Mouse (Mus musculus) urinary bladder, postnatal 14 days (tissue): Measurements from ENCODE around the gene Fam131c.

Experiments used
- DNase-seq: peaks from one replicate; pipeline ENCODE4 v3.0.0; 2021; ENCODE audit warnings: low spot score

Gene Fam131c

DNA sequence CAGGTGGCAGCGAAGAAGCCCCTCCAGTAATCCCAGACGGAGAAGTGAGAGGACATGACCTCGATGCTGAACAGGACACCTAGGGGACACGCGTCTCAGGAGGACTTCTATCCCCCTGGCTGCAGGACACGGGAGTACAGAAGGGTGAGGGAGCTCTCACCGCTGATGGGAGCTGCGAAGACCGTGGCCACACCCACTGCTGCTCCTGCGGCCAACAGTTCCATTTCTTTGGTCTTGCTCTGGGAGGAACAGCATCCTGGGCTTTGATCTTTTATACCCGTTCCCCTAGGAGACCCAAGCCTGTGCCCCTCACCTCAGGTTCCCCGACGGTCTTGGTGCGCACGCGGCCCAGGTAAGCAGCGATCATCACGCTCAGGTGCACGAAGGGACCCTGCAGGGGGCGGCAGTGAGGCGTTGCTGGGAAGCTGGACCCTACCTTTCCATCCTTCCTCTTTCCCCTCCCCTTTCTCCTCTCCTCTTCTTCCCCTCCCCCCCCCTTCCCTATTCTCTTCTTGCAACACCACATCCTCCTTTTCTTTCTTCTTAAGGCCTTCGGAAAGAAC lies 43.5 kb downstream of the Fam131c start:
- DNase-seq: no peak

DNA sequence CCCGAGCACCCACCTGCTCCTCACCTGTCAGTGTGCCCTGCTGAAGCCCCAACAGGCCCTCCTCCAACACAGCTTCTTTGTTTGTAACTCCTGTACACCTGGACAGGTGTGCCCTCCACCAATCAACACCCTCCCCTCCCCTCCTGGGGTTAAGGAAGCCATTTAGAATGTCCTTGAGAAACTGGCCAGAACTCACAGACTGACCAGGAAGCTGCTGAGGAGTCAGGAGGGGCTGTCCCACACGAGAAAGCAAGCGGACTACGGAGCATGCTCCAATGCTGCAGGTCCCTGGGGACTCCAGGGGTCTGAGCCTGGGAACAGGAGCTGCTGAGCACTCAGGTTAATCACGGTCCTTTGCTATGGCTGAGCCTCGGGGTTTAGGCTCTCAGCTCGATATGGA lies 47.9 kb downstream of the Fam131c start, which contains the start of gene Clcnkb:
Gene Clcnkb (minus strand): TSS at position 91 of the 400 bp plus-strand sequence.
- DNase-seq: no peak

GRCm38 (mm10) chr4:141419398-141420191 lies 51.6 kb downstream of the Fam131c start:
- DNase-seq: no peak

- no peak for DNase-seq
Observed at GRCm38 (mm10) chr4:141420192-141420829, 52.3 kb downstream of the Fam131c start, which contains the start of gene Hspb7. Hspb7 (plus strand) TSS chr4:141420779.

DNA sequence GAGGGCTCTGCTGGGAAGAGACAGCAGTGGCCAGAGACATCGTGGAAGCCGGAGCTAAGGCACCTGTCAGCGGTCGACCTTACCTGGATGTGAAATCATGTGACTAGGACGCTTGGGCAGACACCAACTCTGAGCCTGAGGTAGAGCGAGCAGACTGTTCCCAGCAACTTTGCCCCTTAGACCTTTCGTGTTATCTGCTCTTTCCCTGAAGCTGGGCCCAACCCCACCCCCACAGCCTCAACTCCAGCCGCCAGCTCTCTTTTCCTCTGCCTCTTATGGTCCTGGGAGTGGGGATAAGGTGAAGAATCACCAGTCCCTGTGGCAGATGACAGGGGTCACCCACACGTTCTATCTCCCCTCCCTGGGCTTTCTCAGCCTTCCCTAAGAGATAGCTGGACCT lies 52.9 kb downstream of the Fam131c start:
- DNase-seq: no peak

DNA sequence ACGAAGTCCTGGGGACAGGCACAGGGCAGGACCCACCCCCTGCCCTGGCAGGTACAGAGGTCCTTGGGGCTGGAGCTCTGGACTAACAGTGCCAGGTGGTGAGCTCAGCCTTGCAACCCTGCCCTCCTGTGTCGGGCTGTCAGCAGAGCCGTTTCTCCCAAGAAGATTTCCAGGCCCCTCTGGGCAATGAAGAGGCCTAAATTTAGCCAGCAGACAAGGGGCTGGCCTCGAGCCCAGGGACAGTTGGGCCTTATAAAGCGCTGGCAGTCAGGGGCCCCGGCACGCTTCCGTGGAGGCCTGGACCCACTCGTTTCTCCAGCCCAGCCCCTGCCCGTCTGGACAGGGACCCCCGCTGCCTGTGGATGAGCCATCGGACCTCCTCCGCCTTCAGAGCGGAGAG lies 53.4 kb downstream of the Fam131c start:
- peak; percentile 71 for DNase-seq

GRCm38 (mm10) chr4:141422841-141423240 lies 54.8 kb downstream of the Fam131c start:
- no peak for DNase-seq

DNA sequence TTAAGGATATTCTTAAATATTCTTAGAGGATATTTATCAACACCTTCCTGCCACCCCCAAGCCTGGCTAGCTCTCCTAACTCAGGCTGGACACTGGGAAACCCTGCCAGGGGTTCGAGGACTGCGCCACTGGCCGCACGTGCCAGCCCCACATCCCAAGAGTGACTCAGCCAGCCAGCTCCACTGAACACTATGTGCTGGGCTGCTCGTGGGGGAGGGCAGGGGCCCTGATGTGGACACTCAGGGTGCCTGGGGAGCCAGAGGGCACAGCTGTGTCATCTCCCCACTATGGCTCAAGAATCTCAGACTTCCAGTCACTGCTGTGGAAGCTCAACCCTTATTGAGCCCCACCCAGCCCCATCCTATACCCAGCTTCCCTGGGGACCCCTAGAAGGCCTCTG lies 55.3 kb downstream of the Fam131c start:
- peak; percentile 43 for DNase-seq

DNA sequence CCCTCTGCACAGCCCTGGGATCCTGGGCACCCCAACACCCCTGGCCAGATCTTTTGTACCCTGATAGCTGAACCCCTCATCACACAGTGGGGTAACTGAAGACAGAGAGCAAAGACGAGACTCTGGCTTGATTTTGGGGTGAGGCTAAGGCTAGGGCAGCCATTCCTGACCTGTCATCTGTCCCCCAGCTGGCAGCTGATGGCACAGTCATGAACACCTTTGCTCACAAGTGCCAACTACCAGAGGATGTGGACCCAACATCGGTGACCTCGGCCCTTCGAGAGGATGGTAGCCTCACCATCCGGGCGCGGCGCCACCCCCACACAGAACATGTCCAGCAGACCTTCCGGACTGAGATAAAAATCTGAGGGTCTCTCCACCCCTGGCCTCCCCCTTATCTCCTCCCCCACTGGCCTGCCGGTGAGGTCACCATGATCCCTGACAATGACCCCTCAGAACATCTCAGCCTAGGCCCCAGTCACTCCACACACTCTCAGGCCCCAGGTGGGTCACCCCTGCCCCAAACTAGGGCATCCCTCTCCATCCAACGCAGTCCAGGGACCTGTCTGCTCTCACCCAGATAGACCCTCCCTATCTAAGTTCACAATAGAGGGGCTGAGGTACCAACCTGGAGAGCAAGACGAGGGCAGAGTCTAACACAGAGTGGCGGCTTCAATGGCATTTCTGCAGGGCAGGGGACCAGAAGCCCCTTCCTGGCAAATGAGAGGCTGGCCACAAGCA lies 55.8 kb downstream of the Fam131c start:
- DNase-seq: no peak

DNA sequence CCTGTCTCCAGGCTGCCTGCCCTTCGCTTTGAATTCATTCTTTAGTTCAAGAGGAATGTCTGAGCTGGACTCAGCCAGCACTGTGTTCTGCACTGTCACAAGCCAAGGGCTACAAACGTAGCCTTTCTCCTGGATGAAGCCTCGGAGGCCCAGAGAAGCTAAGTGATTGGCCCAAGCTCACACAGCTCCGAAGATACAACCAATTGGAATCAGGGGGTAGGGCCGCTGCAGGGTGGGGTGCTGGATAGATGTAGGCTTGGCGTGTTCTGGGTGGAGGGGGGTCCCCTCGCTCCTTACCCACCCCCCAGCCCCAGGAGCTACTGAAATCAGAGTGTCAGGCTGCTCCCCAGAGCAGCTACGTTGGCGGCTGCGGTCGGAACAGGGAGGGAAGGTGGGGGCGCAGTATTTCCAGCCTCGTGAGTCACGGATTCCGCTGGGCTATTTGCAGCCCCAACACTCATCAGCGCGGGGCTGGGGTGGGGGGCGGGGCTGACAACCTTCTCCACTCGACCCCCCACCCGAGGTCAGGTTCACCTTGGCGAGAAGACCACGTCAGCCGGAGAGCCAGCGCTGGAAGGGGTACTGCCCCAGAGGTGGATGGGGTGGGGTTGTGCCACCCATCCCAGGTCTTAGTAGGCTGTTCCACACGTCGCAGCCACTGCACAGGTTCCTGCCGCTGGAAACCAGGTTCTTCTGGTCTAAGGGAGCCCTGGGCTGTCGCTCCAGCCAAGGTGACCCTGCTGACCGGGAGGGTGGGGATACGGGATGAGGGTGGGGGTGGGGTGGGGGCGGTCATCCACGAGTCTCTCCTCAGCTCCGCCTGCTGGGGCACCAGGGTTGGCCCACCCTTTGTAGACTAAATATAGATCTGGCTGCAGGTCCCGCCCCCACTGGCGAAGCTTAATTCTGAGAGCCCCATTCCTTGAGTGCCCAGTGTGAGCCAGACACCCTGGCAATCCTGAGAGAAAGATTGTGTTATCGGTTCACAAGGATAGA lies 57.8 kb downstream of the Fam131c start:
- DNase-seq: peak; percentile 51

GRCm38 (mm10) chr4:141426796-141427745 lies 59.1 kb downstream of the Fam131c start:
- DNase-seq: no peak

DNA sequence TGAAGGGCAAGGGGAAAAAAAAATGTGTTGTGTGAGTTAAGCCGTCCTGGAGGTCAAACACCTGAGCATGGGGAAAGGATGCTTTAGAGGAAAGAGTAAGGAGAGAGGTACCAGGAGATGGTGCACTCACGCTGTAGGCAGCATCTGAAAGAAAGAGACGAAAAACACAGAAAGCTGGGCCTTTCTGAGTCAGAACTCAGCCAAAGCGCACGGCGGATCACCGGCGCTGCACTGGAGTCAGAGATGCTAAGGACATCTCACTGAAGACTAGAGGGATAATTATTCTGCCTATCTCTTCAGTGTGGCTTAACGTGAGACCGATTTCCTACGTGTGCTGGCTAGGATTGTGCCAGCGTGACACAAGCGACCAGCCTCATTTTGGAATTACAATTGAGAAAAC lies 59.9 kb downstream of the Fam131c start:
- DNase-seq: no peak

DNA sequence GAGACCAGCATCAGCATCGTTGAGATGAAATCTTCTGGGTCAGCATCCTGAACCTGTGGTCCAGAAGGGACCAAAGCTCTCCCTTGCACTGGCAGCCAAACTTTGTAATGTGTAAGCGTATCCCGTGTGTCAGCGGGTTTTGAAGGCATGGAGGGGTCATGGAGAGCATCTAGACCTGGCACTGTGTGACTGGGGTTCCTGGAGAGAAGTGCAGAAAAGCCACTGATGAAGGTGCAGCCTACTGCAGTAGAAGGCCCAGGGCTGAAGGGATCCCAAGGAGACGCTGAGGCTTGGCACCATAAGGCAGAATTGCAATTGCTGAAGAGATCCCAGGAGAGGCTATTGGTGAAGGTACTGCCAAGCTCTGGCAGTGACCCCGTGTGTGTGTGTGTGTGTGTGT lies 61.4 kb downstream of the Fam131c start:
- no peak for DNase-seq

- DNase-seq: peak; percentile 44
Observed at GRCm38 (mm10) chr4:141429847-141430246, 61.8 kb downstream of the Fam131c start.

- peak; percentile 78 for DNase-seq
Observed at GRCm38 (mm10) chr4:141430997-141431396, 63.0 kb downstream of the Fam131c start.

GRCm38 (mm10) chr4:141432666-141433065 lies 64.6 kb downstream of the Fam131c start:
- DNase-seq: no peak

GRCm38 (mm10) chr4:141433191-141433590 lies 65.2 kb downstream of the Fam131c start:
- no peak for DNase-seq
